Mouse (Mus musculus): Measurements from ENCODE around the gene Lst1. TPM values are rescaled to one million over a fixed set of nuclear protein-coding genes. Genes with fewer than 3 reads are reported as not detected.

The Lst1 gene
- polyA plus RNA-seq, 1 experiment from 2014 or later = 21.1 TPM

DNA sequence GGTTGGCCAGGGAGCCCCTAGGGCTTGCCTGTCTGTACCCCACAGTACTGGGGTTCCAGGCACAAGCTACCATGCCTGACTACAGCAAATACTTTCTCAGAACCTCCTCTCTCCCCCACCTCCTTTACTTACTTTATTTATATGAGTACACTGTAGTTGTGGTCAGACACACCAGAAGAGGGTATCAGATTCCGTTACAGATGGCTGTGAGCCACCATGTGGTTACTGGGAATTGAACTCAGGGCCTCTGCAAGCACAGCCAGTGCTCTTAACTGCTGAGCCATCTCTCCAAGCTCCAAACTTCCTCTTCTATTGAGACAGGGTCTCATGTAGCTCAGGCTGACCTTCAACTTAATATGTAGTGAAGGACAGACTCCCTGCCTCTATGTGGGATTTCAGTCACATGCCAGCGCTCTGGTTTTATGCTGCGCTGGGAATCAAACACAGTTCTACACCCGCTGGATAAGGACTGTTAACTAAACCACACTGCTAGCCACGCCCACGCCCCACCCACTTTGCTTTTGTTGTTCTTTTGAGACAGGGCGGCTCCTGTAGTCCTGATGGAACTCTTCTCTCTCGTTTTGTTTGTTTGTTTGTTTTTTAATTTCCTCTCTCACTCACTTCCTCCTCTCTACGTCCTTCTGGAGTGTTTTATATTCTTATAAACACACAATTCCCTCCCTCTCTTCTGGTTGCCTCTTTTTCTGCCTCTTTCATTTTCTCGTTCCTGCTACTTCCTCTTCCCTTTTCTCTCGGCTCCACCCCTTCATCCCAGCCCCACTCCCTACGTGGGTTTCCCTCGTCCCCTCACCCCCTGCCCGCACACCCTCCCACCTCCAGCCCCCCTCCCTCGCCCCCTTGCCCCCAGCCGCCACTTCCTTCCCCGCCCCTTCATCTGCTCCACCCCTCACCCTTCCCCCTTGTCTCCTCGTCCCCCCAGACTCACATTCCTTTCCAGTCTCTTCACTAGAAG, 2.3 kb downstream of the Lst1 start:
- peaks cover 6% of the 10 kb centered on the region; the same call in 1 of the 2 replicates for H3K4me1 ChIP-seq (ENCODE audit: control insufficient read depth, insufficient read depth, low read length)
- H3K36me3 ChIP-seq (ENCODE audit: control insufficient read depth, insufficient read depth, low read length) = no peaks in the 10 kb centered on the region
- H3K4me2 ChIP-seq (replicated peaks; ENCODE audit: low read depth, low read length) = peak overlapping the region; percentile 51
- H3K9ac ChIP-seq (replicated peaks; ENCODE audit: low read depth, low read length) = peak overlapping the region; percentile 30; the same call in 1 of the 2 replicates
- no peaks in the 10 kb centered on the region for H3K27me3 ChIP-seq (ENCODE audit: control insufficient read depth, insufficient read depth, low read length)
- no peaks in the 10 kb centered on the region for H3K9me3 ChIP-seq (ENCODE audit: control insufficient read depth, low read depth, low read length)
- peak overlapping the region; percentile 78 for H3K27ac ChIP-seq (ENCODE audit: low read length)
- H3K4me3 ChIP-seq (ENCODE audit: low read depth, low read length) = peak overlapping the region; percentile 37
- 4% methylated on average over 17 of the region's 18 CpGs for WGBS
- ATAC-seq (ENCODE audit: insufficient number of reproducible peaks, insufficient read depth, low FRiP score, low read depth) = peak; percentile 68

DNA sequence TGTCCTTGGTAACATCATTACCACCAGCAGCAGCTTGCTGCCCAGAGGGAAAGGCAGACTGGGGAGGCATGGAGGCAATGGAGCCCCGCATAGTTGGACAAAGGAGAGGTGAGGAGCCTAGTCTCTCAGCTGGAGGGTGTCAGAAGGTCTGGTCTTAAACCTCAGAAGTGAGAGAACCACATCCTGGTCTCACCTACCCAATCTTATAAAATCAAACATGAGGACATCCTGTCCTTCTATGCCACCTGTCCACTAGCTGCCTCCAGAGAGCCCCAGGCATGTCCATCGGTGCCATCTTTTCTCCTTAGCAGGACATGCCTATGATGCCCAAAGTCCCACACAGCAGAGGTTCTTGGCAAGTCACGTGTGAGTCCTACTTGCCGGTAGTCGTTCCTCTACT, 8.1 kb downstream of the Lst1 start:
- H3K4me3 ChIP-seq (ENCODE audit: low read depth, low read length) = no peak overlapping the region
- no peaks in the 10 kb centered on the region for H3K4me1 ChIP-seq (ENCODE audit: control insufficient read depth, insufficient read depth, low read length)
- no peaks in the 10 kb centered on the region for H3K36me3 ChIP-seq (ENCODE audit: control insufficient read depth, insufficient read depth, low read length)
- H3K9ac ChIP-seq (replicated peaks; ENCODE audit: low read depth, low read length) = no peak overlapping the region
- no peak overlapping the region for H3K27ac ChIP-seq (ENCODE audit: low read length)
- 87% methylated on average over 5 of the region's 5 CpGs for WGBS
- no peaks in the 10 kb centered on the region for H3K27me3 ChIP-seq (ENCODE audit: control insufficient read depth, insufficient read depth, low read length)
- H3K9me3 ChIP-seq (ENCODE audit: control insufficient read depth, low read depth, low read length) = no peaks in the 10 kb centered on the region
- ATAC-seq (ENCODE audit: insufficient number of reproducible peaks, insufficient read depth, low FRiP score, low read depth) = no peak
- H3K4me2 ChIP-seq (replicated peaks; ENCODE audit: low read depth, low read length) = no peak overlapping the region

GRCm38 (mm10) chr17:35178528-35178927, 9.7 kb downstream of the Lst1 start:
- H3K27me3 ChIP-seq (ENCODE audit: control insufficient read depth, insufficient read depth, low read length) = no peaks in the 10 kb centered on the region

DNA sequence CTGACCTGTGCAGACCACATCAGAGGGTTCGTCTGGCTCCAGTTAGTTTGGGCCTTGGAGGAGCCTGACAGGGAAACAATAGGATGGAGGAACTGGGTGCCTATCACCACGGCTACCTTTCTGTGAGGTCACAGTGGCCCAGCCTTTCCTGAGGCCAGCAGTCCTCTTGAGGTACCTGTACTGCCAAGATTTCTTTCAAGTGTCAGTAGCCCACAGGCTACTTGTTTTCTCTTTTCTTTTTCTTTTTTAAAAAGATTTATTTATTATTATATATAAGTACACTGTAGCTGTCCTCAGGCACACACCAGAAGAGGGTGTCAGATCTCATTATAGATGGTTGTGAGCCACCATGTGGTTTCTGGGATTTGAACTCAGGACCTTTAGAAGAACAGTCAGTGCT, 12.3 kb downstream of the Lst1 start, which contains the start of gene Aif1:
Aif1 (minus strand) TSS at position 101 of the 400 bp plus-strand sequence.
- Histone ChIP-seq H3K4me3 (ENCODE audit: low read depth, low read length) (no peak within 1 kb of the TSS), H3K27me3 (ENCODE audit: control insufficient read depth, insufficient read depth, low read length) (no peaks in the 10 kb centered on the region), H3K4me1 (ENCODE audit: control insufficient read depth, insufficient read depth, low read length) (no peaks in the 10 kb centered on the region), H3K4me2 (replicated peaks; ENCODE audit: low read depth, low read length) (no peak within 1 kb of the TSS), H3K9me3 (ENCODE audit: control insufficient read depth, low read depth, low read length) (no peaks in the 10 kb centered on the region), H3K27ac (ENCODE audit: low read length) (no peak within 1 kb of the TSS), H3K9ac (replicated peaks; ENCODE audit: low read depth, low read length) (no peak within 1 kb of the TSS), H3K36me3 (ENCODE audit: control insufficient read depth, insufficient read depth, low read length) (no peaks in the 10 kb centered on the region)
- WGBS = 57% methylated on average over 2 of the region's 2 CpGs
- no peak for ATAC-seq (ENCODE audit: insufficient number of reproducible peaks, insufficient read depth, low FRiP score, low read depth)

More at GRCm38 (mm10) chr17:35178528-35178927, 9.7 kb downstream of the Lst1 start:
- Histone ChIP-seq H3K4me2 (replicated peaks; ENCODE audit: low read depth, low read length) (no peak overlapping the region), H3K4me3 (ENCODE audit: low read depth, low read length) (no peak overlapping the region), H3K9me3 (ENCODE audit: control insufficient read depth, low read depth, low read length) (no peaks in the 10 kb centered on the region), H3K27ac (ENCODE audit: low read length) (no peak overlapping the region), H3K9ac (replicated peaks; ENCODE audit: low read depth, low read length) (no peak overlapping the region), H3K4me1 (ENCODE audit: control insufficient read depth, insufficient read depth, low read length) (no peaks in the 10 kb centered on the region), H3K36me3 (ENCODE audit: control insufficient read depth, insufficient read depth, low read length) (no peaks in the 10 kb centered on the region)
- peak; percentile 79 for ATAC-seq (ENCODE audit: insufficient number of reproducible peaks, insufficient read depth, low FRiP score, low read depth)
- WGBS = 14% methylated on average over 5 of the region's 5 CpGs

GRCm38 (mm10) chr17:35175382-35175781, 12.9 kb downstream of the Lst1 start:
- H3K4me1 ChIP-seq (ENCODE audit: control insufficient read depth, insufficient read depth, low read length) = no peaks in the 10 kb centered on the region
- ATAC-seq (ENCODE audit: insufficient number of reproducible peaks, insufficient read depth, low FRiP score, low read depth) = no peak
- 67% methylated on average over 6 of the region's 6 CpGs for WGBS
- no peak overlapping the region for H3K27ac ChIP-seq (ENCODE audit: low read length)
- H3K27me3 ChIP-seq (ENCODE audit: control insufficient read depth, insufficient read depth, low read length) = no peaks in the 10 kb centered on the region
- H3K9me3 ChIP-seq (ENCODE audit: control insufficient read depth, low read depth, low read length) = no peaks in the 10 kb centered on the region
- H3K9ac ChIP-seq (replicated peaks; ENCODE audit: low read depth, low read length) = no peak overlapping the region
- no peak overlapping the region for H3K4me2 ChIP-seq (replicated peaks; ENCODE audit: low read depth, low read length)
- H3K4me3 ChIP-seq (ENCODE audit: low read depth, low read length) = no peak overlapping the region
- no peaks in the 10 kb centered on the region for H3K36me3 ChIP-seq (ENCODE audit: control insufficient read depth, insufficient read depth, low read length)

GRCm38 (mm10) chr17:35174201-35174977, 13.8 kb downstream of the Lst1 start:
- no peaks in the 10 kb centered on the region for H3K4me1 ChIP-seq (ENCODE audit: control insufficient read depth, insufficient read depth, low read length)
- 69% methylated on average over 8 of the region's 8 CpGs for WGBS
- no peak for ATAC-seq (ENCODE audit: insufficient number of reproducible peaks, insufficient read depth, low FRiP score, low read depth)
- H3K27ac ChIP-seq (ENCODE audit: low read length) = no peak overlapping the region
- H3K27me3 ChIP-seq (ENCODE audit: control insufficient read depth, insufficient read depth, low read length) = no peaks in the 10 kb centered on the region
- no peaks in the 10 kb centered on the region for H3K36me3 ChIP-seq (ENCODE audit: control insufficient read depth, insufficient read depth, low read length)
- H3K9me3 ChIP-seq (ENCODE audit: control insufficient read depth, low read depth, low read length) = no peaks in the 10 kb centered on the region
- no peak overlapping the region for H3K4me2 ChIP-seq (replicated peaks; ENCODE audit: low read depth, low read length)
- no peak overlapping the region for H3K4me3 ChIP-seq (ENCODE audit: low read depth, low read length)
- no peak overlapping the region for H3K9ac ChIP-seq (replicated peaks; ENCODE audit: low read depth, low read length)

GRCm38 (mm10) chr17:35173329-35173728, 14.9 kb downstream of the Lst1 start:
- Histone ChIP-seq H3K4me3 (ENCODE audit: low read depth, low read length) (no peak overlapping the region), H3K9me3 (ENCODE audit: control insufficient read depth, low read depth, low read length) (no peaks in the 10 kb centered on the region), H3K27me3 (ENCODE audit: control insufficient read depth, insufficient read depth, low read length) (no peaks in the 10 kb centered on the region), H3K36me3 (ENCODE audit: control insufficient read depth, insufficient read depth, low read length) (no peaks in the 10 kb centered on the region), H3K9ac (replicated peaks; ENCODE audit: low read depth, low read length) (no peak overlapping the region), H3K27ac (ENCODE audit: low read length) (0 out of 2 replicates have a peak overlapping the region, but pooled peaks have one; percentile 10), H3K4me1 (ENCODE audit: control insufficient read depth, insufficient read depth, low read length) (no peaks in the 10 kb centered on the region), H3K4me2 (replicated peaks; ENCODE audit: low read depth, low read length) (no peak overlapping the region)
- WGBS = 86% methylated on average over 3 of the region's 3 CpGs
- no peak for ATAC-seq (ENCODE audit: insufficient number of reproducible peaks, insufficient read depth, low FRiP score, low read depth)

GRCm38 (mm10) chr17:35172445-35173234, 15.6 kb downstream of the Lst1 start:
- ATAC-seq (ENCODE audit: insufficient number of reproducible peaks, insufficient read depth, low FRiP score, low read depth) = no peak
- Histone ChIP-seq H3K4me1 (ENCODE audit: control insufficient read depth, insufficient read depth, low read length) (no peaks in the 10 kb centered on the region), H3K9me3 (ENCODE audit: control insufficient read depth, low read depth, low read length) (no peaks in the 10 kb centered on the region), H3K4me3 (ENCODE audit: low read depth, low read length) (no peak overlapping the region), H3K9ac (replicated peaks; ENCODE audit: low read depth, low read length) (no peak overlapping the region), H3K27me3 (ENCODE audit: control insufficient read depth, insufficient read depth, low read length) (no peaks in the 10 kb centered on the region), H3K27ac (ENCODE audit: low read length) (no peak overlapping the region), H3K36me3 (ENCODE audit: control insufficient read depth, insufficient read depth, low read length) (no peaks in the 10 kb centered on the region), H3K4me2 (replicated peaks; ENCODE audit: low read depth, low read length) (no peak overlapping the region)
- 67% methylated on average over 11 of the region's 11 CpGs for whole genome bisulfite sequencing
